Mouse (Mus musculus): Measurements from ENCODE around the gene Adap2. TPM values are rescaled to one million over a fixed set of nuclear protein-coding genes. Genes with fewer than 3 reads are reported as not detected.
A peak's percentile ranks its signal among the peaks of the same experiment; 100 is the strongest.

The Adap2 gene
- polyA plus RNA-seq, 1 experiment, result 0.04 TPM

DNA sequence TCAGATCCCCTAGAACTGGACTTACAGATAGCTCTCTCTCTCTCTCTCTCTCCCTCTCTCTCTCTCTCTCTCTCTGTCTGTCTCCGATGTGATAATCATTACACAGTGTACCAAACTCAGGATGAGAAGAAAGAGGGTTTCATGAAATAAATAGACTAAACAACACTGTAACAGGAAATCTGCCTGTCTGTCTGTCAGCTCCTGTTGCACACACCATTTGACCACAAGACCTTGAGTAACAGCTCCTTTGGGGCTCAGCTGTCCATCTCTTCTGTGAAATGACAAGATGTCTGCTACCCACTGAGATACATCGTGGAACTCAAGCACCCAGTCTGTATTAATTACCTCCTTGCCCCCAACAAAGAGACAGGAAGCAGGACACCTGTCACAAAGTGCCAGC is 2.4 kb upstream of the Adap2 start:
- Histone ChIP-seq H3ac (ENCODE audit: control insufficient read depth, insufficient read length, low read depth) (no peak overlapping the region), H3K4me3 (ENCODE audit: insufficient read depth, poor library complexity, severe bottlenecking) (no peak overlapping the region), H3K27me3 (ENCODE audit: control insufficient read depth, insufficient read depth, insufficient read length) (no peaks in the 10 kb centered on the region), H3K36me3 (ENCODE audit: control insufficient read depth, insufficient read depth) (no peaks in the 10 kb centered on the region), H3K79me3 (ENCODE audit: low read depth) (no peaks in the 10 kb centered on the region), H3K79me2 (ENCODE audit: control insufficient read depth, insufficient read depth) (no peaks in the 10 kb centered on the region)
- TF ChIP-seq FOSL1 (IDR thresholded peaks at IDR 0.05; ENCODE audit: insufficient read depth, low read length, poor library complexity, severe bottlenecking) (no peak), CTCF (IDR thresholded peaks at IDR 0.05; ENCODE audit: control insufficient read depth, insufficient read depth, insufficient read length) (no peak), USF1 (IDR thresholded peaks at IDR 0.05; ENCODE audit: low read depth) (no peak), CEBPB (IDR thresholded peaks at IDR 0.05; ENCODE audit: low read depth) (no peak), MAX (IDR thresholded peaks at IDR 0.05) (no peak), MYOG (IDR thresholded peaks at IDR 0.05; ENCODE audit: control insufficient read depth, extremely low read depth, insufficient read length) (no peak), MYOD1 (IDR thresholded peaks at IDR 0.05; ENCODE audit: control insufficient read depth, insufficient read length, low read depth) (no peak)

DNA sequence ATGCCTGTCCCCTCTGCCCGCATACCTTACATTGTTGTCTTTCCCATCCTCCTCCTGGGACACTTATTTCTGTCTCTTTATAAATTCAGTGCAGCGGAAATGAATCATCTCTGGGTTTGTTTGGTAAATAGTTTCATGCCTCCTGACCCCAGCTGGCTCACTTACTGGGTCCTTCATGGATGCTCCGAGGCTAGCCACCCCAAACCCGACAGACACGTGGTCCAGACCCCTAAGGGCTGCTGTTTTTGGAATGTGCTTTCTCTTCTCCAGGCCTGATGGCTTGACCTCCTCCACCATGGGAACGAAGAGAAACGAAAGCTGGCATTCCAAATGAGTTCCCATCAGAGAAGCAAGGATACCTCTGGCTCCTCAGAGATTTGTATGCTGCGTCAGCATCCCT is 1.5 kb upstream of the Adap2 start:
- Histone ChIP-seq H3K27me3 (ENCODE audit: control insufficient read depth, insufficient read depth, insufficient read length) (no peaks in the 10 kb centered on the region), H3K36me3 (ENCODE audit: control insufficient read depth, insufficient read depth) (no peaks in the 10 kb centered on the region)
- TF ChIP-seq MYOD1 (IDR thresholded peaks at IDR 0.05; ENCODE audit: control insufficient read depth, insufficient read length, low read depth) (no peak), MYOG (IDR thresholded peaks at IDR 0.05; ENCODE audit: control insufficient read depth, extremely low read depth, insufficient read length) (no peak), CEBPB (IDR thresholded peaks at IDR 0.05; ENCODE audit: low read depth) (no peak), CTCF (IDR thresholded peaks at IDR 0.05; ENCODE audit: control insufficient read depth, insufficient read depth, insufficient read length) (no peak), FOSL1 (IDR thresholded peaks at IDR 0.05; ENCODE audit: insufficient read depth, low read length, poor library complexity, severe bottlenecking) (no peak), MAX (IDR thresholded peaks at IDR 0.05) (no peak), USF1 (IDR thresholded peaks at IDR 0.05; ENCODE audit: low read depth) (peak; percentile 25)

DNA sequence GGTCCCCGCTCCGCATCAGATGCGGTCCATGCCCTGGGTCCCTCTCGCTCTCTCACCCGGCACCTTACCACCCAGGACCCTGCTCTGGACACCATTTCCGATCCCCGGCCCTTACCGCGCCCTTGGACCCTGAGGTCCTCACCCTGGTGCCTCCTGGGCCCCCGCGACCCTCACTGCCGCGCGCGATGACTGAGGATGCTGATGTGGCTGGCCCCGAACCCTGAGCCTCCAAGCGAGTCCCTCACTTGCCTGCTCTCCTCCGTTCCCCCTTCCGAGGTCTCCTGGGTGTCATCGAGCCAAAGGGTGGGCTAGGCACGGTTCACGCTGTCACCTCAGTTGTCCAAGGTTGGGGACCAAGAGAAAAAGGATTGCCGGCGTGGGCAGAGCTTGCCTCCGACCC is 596 bp downstream of the Adap2 start:
- no peaks in the 10 kb centered on the region for H3K36me3 ChIP-seq (ENCODE audit: control insufficient read depth, insufficient read depth)
- H3K4me3 ChIP-seq (ENCODE audit: insufficient read depth, poor library complexity, severe bottlenecking), result no peak overlapping the region
- H3ac ChIP-seq (ENCODE audit: control insufficient read depth, insufficient read length, low read depth), result no peak overlapping the region
- H3K27me3 ChIP-seq (ENCODE audit: control insufficient read depth, insufficient read depth, insufficient read length), result no peaks in the 10 kb centered on the region
- TF ChIP-seq MAX (IDR thresholded peaks at IDR 0.05), result no peak
- no peak for TF ChIP-seq USF1 (IDR thresholded peaks at IDR 0.05; ENCODE audit: low read depth)
- no peak for TF ChIP-seq MYOD1 (IDR thresholded peaks at IDR 0.05; ENCODE audit: control insufficient read depth, insufficient read length, low read depth)
- TF ChIP-seq CTCF (IDR thresholded peaks at IDR 0.05; ENCODE audit: control insufficient read depth, insufficient read depth, insufficient read length), result no peak
- TF ChIP-seq FOSL1 (IDR thresholded peaks at IDR 0.05; ENCODE audit: insufficient read depth, low read length, poor library complexity, severe bottlenecking), result no peak
- no peak for TF ChIP-seq CEBPB (IDR thresholded peaks at IDR 0.05; ENCODE audit: low read depth)
- no peak for TF ChIP-seq MYOG (IDR thresholded peaks at IDR 0.05; ENCODE audit: control insufficient read depth, extremely low read depth, insufficient read length)
- no peaks in the 10 kb centered on the region for H3K79me2 ChIP-seq (ENCODE audit: control insufficient read depth, insufficient read depth)
- no peaks in the 10 kb centered on the region for H3K79me3 ChIP-seq (ENCODE audit: low read depth)

More for the DNA sequence above, 1.5 kb upstream of the Adap2 start:
- Histone ChIP-seq H3ac (ENCODE audit: control insufficient read depth, insufficient read length, low read depth) (no peak overlapping the region), H3K4me3 (ENCODE audit: insufficient read depth, poor library complexity, severe bottlenecking) (no peak overlapping the region), H3K79me3 (ENCODE audit: low read depth) (no peaks in the 10 kb centered on the region), H3K79me2 (ENCODE audit: control insufficient read depth, insufficient read depth) (no peaks in the 10 kb centered on the region)

DNA sequence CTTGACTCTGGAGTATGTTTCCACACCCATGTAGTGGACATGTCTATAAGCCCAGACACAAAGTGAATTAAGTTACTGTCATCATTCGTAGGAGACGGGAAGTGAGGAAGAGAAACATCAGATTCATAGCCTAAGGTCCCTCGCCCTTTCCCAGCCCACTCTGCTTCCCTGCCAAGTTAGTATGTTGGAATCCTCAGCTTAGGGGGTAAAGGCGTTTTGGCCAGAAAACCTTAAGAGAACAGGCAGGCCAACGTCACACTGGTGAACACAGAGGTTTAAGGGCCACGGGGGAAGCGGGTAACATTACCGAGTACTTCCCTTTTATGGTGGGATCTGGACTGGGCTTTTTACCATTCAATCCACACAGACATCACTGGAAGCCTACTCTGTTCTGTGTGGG is 1.6 kb downstream of the Adap2 start:
- no peak overlapping the region for H3ac ChIP-seq (ENCODE audit: control insufficient read depth, insufficient read length, low read depth)
- TF ChIP-seq MAX (IDR thresholded peaks at IDR 0.05), result no peak
- TF ChIP-seq USF1 (IDR thresholded peaks at IDR 0.05; ENCODE audit: low read depth), result no peak
- no peak for TF ChIP-seq MYOG (IDR thresholded peaks at IDR 0.05; ENCODE audit: control insufficient read depth, extremely low read depth, insufficient read length)
- H3K79me3 ChIP-seq (ENCODE audit: low read depth), result no peaks in the 10 kb centered on the region
- H3K27me3 ChIP-seq (ENCODE audit: control insufficient read depth, insufficient read depth, insufficient read length), result no peaks in the 10 kb centered on the region
- no peaks in the 10 kb centered on the region for H3K79me2 ChIP-seq (ENCODE audit: control insufficient read depth, insufficient read depth)
- no peak overlapping the region for H3K4me3 ChIP-seq (ENCODE audit: insufficient read depth, poor library complexity, severe bottlenecking)
- H3K36me3 ChIP-seq (ENCODE audit: control insufficient read depth, insufficient read depth), result no peaks in the 10 kb centered on the region

DNA sequence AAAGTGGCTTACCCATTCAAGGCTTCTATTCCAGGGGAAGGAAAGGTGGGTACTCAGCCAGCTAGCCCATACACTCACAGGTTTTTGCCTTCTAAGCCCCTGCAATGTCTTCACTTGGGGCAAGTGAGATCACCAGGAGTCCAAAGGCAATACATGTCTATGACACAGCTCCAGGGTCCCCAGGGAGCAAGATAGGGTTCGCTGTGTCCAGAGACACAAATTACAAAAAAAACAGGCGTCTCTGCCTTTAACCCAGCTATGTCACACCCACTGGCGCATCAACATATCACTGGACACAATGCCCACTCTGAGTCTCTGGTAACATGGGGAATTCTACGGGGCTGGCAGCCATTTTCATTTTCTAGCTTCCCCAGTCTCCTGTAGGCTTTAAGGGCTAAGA is 2.1 kb downstream of the Adap2 start:
- TF ChIP-seq MYOG (IDR thresholded peaks at IDR 0.05; ENCODE audit: control insufficient read depth, extremely low read depth, insufficient read length), result no peak
- TF ChIP-seq MAX (IDR thresholded peaks at IDR 0.05), result no peak
- no peak for TF ChIP-seq CEBPB (IDR thresholded peaks at IDR 0.05; ENCODE audit: low read depth)
- TF ChIP-seq USF1 (IDR thresholded peaks at IDR 0.05; ENCODE audit: low read depth), result no peak
- no peak for TF ChIP-seq MYOD1 (IDR thresholded peaks at IDR 0.05; ENCODE audit: control insufficient read depth, insufficient read length, low read depth)
- TF ChIP-seq FOSL1 (IDR thresholded peaks at IDR 0.05; ENCODE audit: insufficient read depth, low read length, poor library complexity, severe bottlenecking), result no peak

DNA sequence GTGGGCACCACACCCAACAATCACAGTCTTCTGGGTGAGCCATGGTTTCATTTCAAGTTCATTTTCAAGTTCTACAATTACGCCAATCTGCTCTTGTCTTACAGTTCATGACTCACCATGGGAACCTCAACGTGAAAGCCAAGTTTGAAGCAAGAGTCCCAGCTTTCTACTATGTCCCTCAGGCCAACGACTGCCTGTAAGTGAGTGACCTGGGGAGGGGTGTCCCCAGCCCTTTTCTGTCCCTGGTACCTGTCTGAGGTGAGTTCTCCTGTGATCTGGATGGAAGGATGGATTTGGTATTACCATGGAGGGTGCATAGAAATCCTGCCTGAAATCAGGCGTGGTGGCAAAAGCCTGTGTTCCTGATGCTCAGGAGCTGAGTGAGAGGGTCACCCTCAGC is 2.9 kb downstream of the Adap2 start:
- H3K79me2 ChIP-seq (ENCODE audit: control insufficient read depth, insufficient read depth), result no peaks in the 10 kb centered on the region
- no peaks in the 10 kb centered on the region for H3K27me3 ChIP-seq (ENCODE audit: control insufficient read depth, insufficient read depth, insufficient read length)
- no peaks in the 10 kb centered on the region for H3K79me3 ChIP-seq (ENCODE audit: low read depth)
- H3ac ChIP-seq (ENCODE audit: control insufficient read depth, insufficient read length, low read depth), result no peak overlapping the region
- H3K4me3 ChIP-seq (ENCODE audit: insufficient read depth, poor library complexity, severe bottlenecking), result no peak overlapping the region
- TF ChIP-seq MYOG (IDR thresholded peaks at IDR 0.05; ENCODE audit: control insufficient read depth, extremely low read depth, insufficient read length) (no peak), MYOD1 (IDR thresholded peaks at IDR 0.05; ENCODE audit: control insufficient read depth, insufficient read length, low read depth) (no peak)
- no peaks in the 10 kb centered on the region for H3K36me3 ChIP-seq (ENCODE audit: control insufficient read depth, insufficient read depth)

More for the DNA sequence above, 2.1 kb downstream of the Adap2 start:
- Histone ChIP-seq H3ac (ENCODE audit: control insufficient read depth, insufficient read length, low read depth) (no peak overlapping the region), H3K4me3 (ENCODE audit: insufficient read depth, poor library complexity, severe bottlenecking) (no peak overlapping the region), H3K79me3 (ENCODE audit: low read depth) (no peaks in the 10 kb centered on the region), H3K36me3 (ENCODE audit: control insufficient read depth, insufficient read depth) (no peaks in the 10 kb centered on the region), H3K79me2 (ENCODE audit: control insufficient read depth, insufficient read depth) (no peaks in the 10 kb centered on the region), H3K27me3 (ENCODE audit: control insufficient read depth, insufficient read depth, insufficient read length) (no peaks in the 10 kb centered on the region)

Data from C2C12 (cell line).